Mouse (Mus musculus) liver, postnatal 0 days (tissue): ENCODE results near the gene Olfr718-ps1.

ENCODE experiments used
- CTCF ChIP-seq: sonication (generic); IDR thresholded peaks from 2 replicates; pipeline ENCODE4 v1.5.1; 2016; ENCODE audit warnings: antibody characterized with exemption, low read depth
- EP300 ChIP-seq: IDR thresholded peaks from 2 replicates; pipeline ENCODE4 v1.6.1; 2016; ENCODE audit warnings: antibody characterized with exemption, low read depth, mild to moderate bottlenecking

- TF ChIP-seq CTCF (peak; percentile 37), EP300 (no peak)
Measured at GRCm38 (mm10) chr5:143137580-143137979, 9.8 kb downstream of the Olfr718-ps1 start.
